Mouse (Mus musculus) embryonic facial prominence, embryonic 11.5 days (tissue): ENCODE data around the gene Cdh26. TPM values are rescaled to one million over a fixed set of nuclear protein-coding genes. Genes with fewer than 3 reads are reported as not detected.

Source experiments
- ATAC-seq: fragments of 200-750 bp; cut with Nextera tagmentation; replicated peaks from 2 replicates; pipeline ENCODE4 v1.8.0; 2017; ENCODE audit warnings: low read depth; ENCODE audit not compliant: insufficient number of reproducible peaks, low FRiP score, low TSS enrichment
- DNase-seq: peaks from one replicate; pipeline ENCODE4 v3.0.0-alpha.2; 2015; ENCODE audit warnings: low spot score
- H3K27ac ChIP-seq: fragments of 300-500 bp; sonication (generic); replicated peaks from 2 replicates; pipeline ENCODE4 v1.5.1; 2014; ENCODE audit warnings: mild to moderate bottlenecking, low read depth, low read length, control low read depth
- H3K27me3 ChIP-seq: fragments of 300-500 bp; sonication (generic); 2 replicates; pipeline ENCODE4 v1.6.1; 2014; ENCODE audit warnings: mild to moderate bottlenecking, low read length, moderate library complexity, mixed read lengths; ENCODE audit not compliant: control insufficient read depth, insufficient read depth
- H3K36me3 ChIP-seq: fragments of 300-500 bp; sonication (generic); replicated peaks from 2 replicates; pipeline ENCODE4 v1.6.1; 2014; ENCODE audit warnings: low read depth, mild to moderate bottlenecking, low read length, moderate library complexity, mixed read lengths; ENCODE audit not compliant: control insufficient read depth, insufficient read depth
- H3K4me1 ChIP-seq: fragments of 300-500 bp; sonication (generic); 2 replicates; pipeline ENCODE4 v1.6.1; 2014; ENCODE audit warnings: low read length, mixed read lengths; ENCODE audit not compliant: control insufficient read depth, insufficient read depth
- H3K4me2 ChIP-seq: fragments of 300-500 bp; sonication (generic); 2 replicates; pipeline ENCODE4 v1.6.1; 2014; ENCODE audit warnings: low read depth, mild to moderate bottlenecking, control low read depth, low read length, moderate library complexity
- H3K4me3 ChIP-seq: fragments of 300-500 bp; sonication (generic); 2 replicates; pipeline ENCODE4 v1.5.1; 2014; ENCODE audit warnings: low read depth, low read length, control low read depth
- H3K9ac ChIP-seq: fragments of 300-500 bp; sonication (generic); replicated peaks from 2 replicates; pipeline ENCODE4 v1.6.1; 2014; ENCODE audit warnings: mild to moderate bottlenecking, control low read depth, low read length
- H3K9me3 ChIP-seq: fragments of 300-500 bp; sonication (generic); replicated peaks from 2 replicates; pipeline ENCODE4 v1.6.1; 2016; ENCODE audit warnings: mild to moderate bottlenecking, low read length, inconsistent platforms, mixed read lengths; ENCODE audit not compliant: control insufficient read depth
- WGBS: fragments of 180-500 bp; shearing (Covaris S2); extraction: QIAGEN DNeasy Blood & Tissue Kit; methylation state at CpG from one replicate; pipeline ENCODE4 v1.1.7; 2014; 5-methylcytosine and 5-hydroxymethylcytosine counted together
- polyA plus RNA-seq: library from polyadenylated mRNA; unstranded; fragments of >200 nt; fragmentation: Nextera tagmentation; extraction: Ambion mirVana; gene quantifications from 2 replicates; pipeline ENCODE4 v1.2.1, GENCODE M21; 2014

Cdh26 gene
- polyA plus RNA-seq, 1 experiment from 2014 or later = 0.45 TPM

GRCm38 (mm10) chr2:178531226-178531625 lies 100.9 kb downstream of the Cdh26 start:
- no peak overlapping the region for H3K4me2 ChIP-seq
- no peak overlapping the region for H3K9ac ChIP-seq
- no peaks in the 10 kb centered on the region for H3K4me1 ChIP-seq
- DNase-seq (no peak), ATAC-seq (no peak)
- H3K4me3 ChIP-seq = no peak overlapping the region
- H3K9me3 ChIP-seq = no peaks in the 10 kb centered on the region
- H3K36me3 ChIP-seq = no peaks in the 10 kb centered on the region
- H3K27ac ChIP-seq = no peak overlapping the region
- H3K27me3 ChIP-seq = no peaks in the 10 kb centered on the region
- WGBS = 77% methylated on average over 5 of the region's 5 CpGs

- Histone ChIP-seq H3K36me3 (no peaks in the 10 kb centered on the region), H3K27me3 (no peaks in the 10 kb centered on the region), H3K9ac (no peak overlapping the region), H3K4me2 (no peak overlapping the region), H3K27ac (no peak overlapping the region), H3K9me3 (no peaks in the 10 kb centered on the region), H3K4me3 (no peak overlapping the region), H3K4me1 (no peaks in the 10 kb centered on the region)
- no peak for DNase-seq
- WGBS = 85% methylated on average over 4 of the region's 4 CpGs
- no peak for ATAC-seq
Measured at GRCm38 (mm10) chr2:178536574-178536973, 106.2 kb downstream of the Cdh26 start.

Other genes with a start within 250 kb of the Cdh26 start
- gene Sycp2, start 22.8 kb upstream of the Cdh26 start, polyA plus RNA-seq = 0.06 and 0.07 TPM in 2 replicates
- gene Ppp1r3d, start 16.1 kb upstream of the Cdh26 start, polyA plus RNA-seq = 3.5 and 3.8 TPM in 2 replicates
- 4.8 and 5.5 TPM in 2 replicates for gene Fam217b, start 16.0 kb upstream of the Cdh26 start, polyA plus RNA-seq